Mouse (Mus musculus): ENCODE results near the gene Cmah.

GRCm38 (mm10) chr13:24487546-24487945, 160.3 kb downstream of the Cmah start:
- TF ChIP-seq CTCF (conservative IDR thresholded peaks at IDR 0.05; ENCODE audit: low read length) = no peak
- TF ChIP-seq POU5F1 (IDR thresholded peaks at IDR 0.05; ENCODE audit: borderline replicate concordance, low read length) = no peak

Measured in E14TG2a.4 (cell line).